Mouse (Mus musculus) neural tube, embryonic 11.5 days (tissue): Measurements from ENCODE around the gene Vmn2r115. TPM values are rescaled to one million over a fixed set of nuclear protein-coding genes. Genes with fewer than 3 reads are reported as not detected.
"Not testable (repeated sequence)": the region's sequence is repeated elsewhere in the genome, so short reads cannot be mapped to it uniquely, and the experiment has no call there.

ENCODE experiments used
- ATAC-seq: fragments of 200-750 bp; cut with Nextera tagmentation; 2 replicates; pipeline ENCODE4 v1.8.0; 2017; ENCODE audit warnings: moderate number of reproducible peaks, mild to moderate bottlenecking, moderate TSS enrichment, moderate library complexity; ENCODE audit not compliant: insufficient read depth, low FRiP score, low TSS enrichment
- DNase-seq: peaks from one replicate; pipeline ENCODE4 v3.0.0-alpha.2; 2015; ENCODE audit warnings: low spot score
- H3K27ac ChIP-seq: fragments of 300-500 bp; sonication (generic); 2 replicates; pipeline ENCODE4 v1.5.1; 2014; ENCODE audit warnings: low read depth, mild to moderate bottlenecking, low read length
- H3K27me3 ChIP-seq: fragments of 300-500 bp; sonication (generic); 2 replicates; pipeline ENCODE4 v1.6.1; 2014; ENCODE audit warnings: mild to moderate bottlenecking, low read length, mixed read lengths; ENCODE audit not compliant: control insufficient read depth, insufficient read depth
- H3K36me3 ChIP-seq: fragments of 300-500 bp; sonication (generic); 2 replicates; pipeline ENCODE4 v1.6.1; 2014; ENCODE audit warnings: mild to moderate bottlenecking, low read length, moderate library complexity, mixed read lengths; ENCODE audit not compliant: control insufficient read depth, insufficient read depth
- H3K4me1 ChIP-seq: fragments of 300-500 bp; sonication (generic); 2 replicates; pipeline ENCODE4 v1.6.1; 2014; ENCODE audit warnings: low read length, mixed read lengths; ENCODE audit not compliant: control insufficient read depth, insufficient read depth
- H3K4me2 ChIP-seq: fragments of 300-500 bp; sonication (generic); 2 replicates; pipeline ENCODE4 v1.6.1; 2014; ENCODE audit warnings: low read depth, mild to moderate bottlenecking, moderate library complexity
- H3K4me3 ChIP-seq: fragments of 300-500 bp; sonication (generic); 2 replicates; pipeline ENCODE4 v1.5.1; 2014; ENCODE audit warnings: low read depth, low read length
- H3K9ac ChIP-seq: fragments of 300-500 bp; sonication (generic); 2 replicates; pipeline ENCODE4 v1.6.1; 2014; ENCODE audit warnings: mild to moderate bottlenecking, low read length
- H3K9me3 ChIP-seq: fragments of 300-500 bp; sonication (generic); 2 replicates; pipeline ENCODE4 v1.6.1; 2016; ENCODE audit warnings: low read length; ENCODE audit not compliant: control insufficient read depth
- WGBS: fragments of 180-500 bp; shearing (Covaris S2); extraction: QIAGEN DNeasy Blood & Tissue Kit; methylation state at CpG from one replicate; pipeline ENCODE4 v1.1.7; 2014; 5-methylcytosine and 5-hydroxymethylcytosine counted together
- polyA plus RNA-seq: library from polyadenylated mRNA; unstranded; fragments of >200 nt; fragmentation: Nextera tagmentation; extraction: Ambion mirVana; gene quantifications from 2 replicates; pipeline ENCODE4 v1.2.1, GENCODE M21; 2014

Vmn2r115 gene
- polyA plus RNA-seq = not detected in 2 replicates

GRCm38 (mm10) chr17:23343441-23343840 is at the start of gene Vmn2r115:
Vmn2r115 (plus strand) TSS chr17:23343741.
- 58% methylated on average over 2 of the region's 2 CpGs for WGBS
- not testable (repeated sequence) for H3K27ac ChIP-seq, ATAC-seq, H3K9ac ChIP-seq, H3K9me3 ChIP-seq, H3K4me1 ChIP-seq, H3K4me3 ChIP-seq, H3K4me2 ChIP-seq, H3K36me3 ChIP-seq, DNase-seq, H3K27me3 ChIP-seq

GRCm38 (mm10) chr17:23312437-23312836 is 31.1 kb upstream of the Vmn2r115 start, which contains the start of gene Vmn2r114:
Vmn2r114 (minus strand) TSS chr17:23312537.
- WGBS = 71% methylated on average over 2 of the region's 2 CpGs
- H3K9me3 ChIP-seq, H3K27ac ChIP-seq, DNase-seq, ATAC-seq, H3K4me2 ChIP-seq, H3K9ac ChIP-seq, H3K36me3 ChIP-seq, H3K4me3 ChIP-seq, H3K27me3 ChIP-seq, H3K4me1 ChIP-seq: not testable (repeated sequence)

- H3K4me2 ChIP-seq = no peak overlapping the region
- H3K9me3 ChIP-seq = peaks cover 5% of the 10 kb centered on the region; the same call in 1 of the 2 replicates
- H3K9ac ChIP-seq = no peak overlapping the region
- 77% methylated on average over 6 of the region's 6 CpGs for WGBS
- H3K4me3 ChIP-seq = no peak overlapping the region
- no peaks in the 10 kb centered on the region for H3K27me3 ChIP-seq
- H3K27ac ChIP-seq = no peak overlapping the region
- ATAC-seq = no peak; the same call in 1 of the 2 replicates
- H3K36me3 ChIP-seq = no peaks in the 10 kb centered on the region
- no peak for DNase-seq
- H3K4me1 ChIP-seq = no peaks in the 10 kb centered on the region
These were observed 12.9 kb upstream of the Vmn2r115 start for GRCm38 (mm10) chr17:23330657-23331056.

- Histone ChIP-seq H3K4me2 (no peak overlapping the region), H3K9ac (no peak overlapping the region), H3K27ac (no peak overlapping the region), H3K9me3 (no peaks in the 10 kb centered on the region), H3K36me3 (no peaks in the 10 kb centered on the region), H3K4me1 (no peaks in the 10 kb centered on the region), H3K27me3 (no peaks in the 10 kb centered on the region), H3K4me3 (no peak overlapping the region)
- ATAC-seq = no peak
- DNase-seq = no peak
- whole genome bisulfite sequencing = 81% methylated on average over 1 of the region's 1 CpGs
These were observed 8.1 kb downstream of the Vmn2r115 start for GRCm38 (mm10) chr17:23351644-23352043.

GRCm38 (mm10) chr17:23384304-23384703 is 40.8 kb downstream of the Vmn2r115 start, which contains the start of gene Vmn2r116:
Vmn2r116 (plus strand) TSS chr17:23384604.
- H3K4me2 ChIP-seq, H3K36me3 ChIP-seq, H3K9ac ChIP-seq, H3K27ac ChIP-seq, H3K9me3 ChIP-seq, H3K4me3 ChIP-seq, ATAC-seq, DNase-seq, H3K4me1 ChIP-seq, H3K27me3 ChIP-seq: not testable (repeated sequence)

Other genes with a start within 250 kb of the Vmn2r115 start
- 18.0 and 19.5 TPM in 2 replicates for gene Zfp40, start 150.5 kb upstream of the Vmn2r115 start, polyA plus RNA-seq
- gene Vmn2r114, start 31.2 kb upstream of the Vmn2r115 start, polyA plus RNA-seq = not detected in 2 replicates
- gene Vmn2r116, start 40.9 kb downstream of the Vmn2r115 start, polyA plus RNA-seq = not detected in 2 replicates
- gene Vmn2r117, start 136.0 kb downstream of the Vmn2r115 start, polyA plus RNA-seq = not detected in 2 replicates
- gene Zfp213, start 220.5 kb downstream of the Vmn2r115 start, polyA plus RNA-seq = 23.4 and 24.3 TPM in 2 replicates